Mouse (Mus musculus) limb, embryonic 10.5 days (tissue): Measurements from ENCODE around the gene Cpm. TPM values are rescaled to one million over a fixed set of nuclear protein-coding genes. Genes with fewer than 3 reads are reported as not detected.
A peak's percentile ranks its signal among the peaks of the same experiment; 100 is the strongest.

Experiments
- DNase-seq: peaks from one replicate; pipeline ENCODE4 v3.0.0-alpha.2; 2017; ENCODE audit warnings: low spot score
- H3K27ac ChIP-seq: fragments of 300-500 bp; sonication (generic); 2 replicates; pipeline ENCODE4 v1.5.1; 2016; ENCODE audit warnings: mild to moderate bottlenecking
- H3K27me3 ChIP-seq: fragments of 300-500 bp; sonication (generic); 2 replicates; pipeline ENCODE4 v1.6.1; 2016; ENCODE audit warnings: low read depth, mild to moderate bottlenecking; ENCODE audit not compliant: poor library complexity, severe bottlenecking
- H3K36me3 ChIP-seq: fragments of 300-500 bp; sonication (generic); 2 replicates; pipeline ENCODE4 v1.6.1; 2016; ENCODE audit warnings: mild to moderate bottlenecking, moderate library complexity
- H3K4me1 ChIP-seq: fragments of 300-500 bp; sonication (generic); 2 replicates; pipeline ENCODE4 v1.6.1; 2016
- H3K4me3 ChIP-seq: fragments of 300-500 bp; sonication (generic); 2 replicates; pipeline ENCODE4 v1.5.1; 2016; ENCODE audit warnings: mild to moderate bottlenecking, moderate library complexity
- H3K9me3 ChIP-seq: fragments of 300-500 bp; sonication (generic); replicated peaks from 2 replicates; pipeline ENCODE4 v1.6.1; 2016; ENCODE audit warnings: mild to moderate bottlenecking
- WGBS: fragments of 180-500 bp; shearing (Covaris S2); methylation state at CpG from one replicate; pipeline ENCODE4 v1.1.7; 2016; 5-methylcytosine and 5-hydroxymethylcytosine counted together
- polyA plus RNA-seq: library from polyadenylated mRNA; unstranded; fragments of >200 nt; fragmentation: Nextera tagmentation; extraction: Ambion mirVana; gene quantifications from 2 replicates; pipeline ENCODE4 v1.2.1, GENCODE M21; 2016

Gene Cpm
- polyA plus RNA-seq, 1 experiment from 2014 or later: 31.5 TPM

DNA sequence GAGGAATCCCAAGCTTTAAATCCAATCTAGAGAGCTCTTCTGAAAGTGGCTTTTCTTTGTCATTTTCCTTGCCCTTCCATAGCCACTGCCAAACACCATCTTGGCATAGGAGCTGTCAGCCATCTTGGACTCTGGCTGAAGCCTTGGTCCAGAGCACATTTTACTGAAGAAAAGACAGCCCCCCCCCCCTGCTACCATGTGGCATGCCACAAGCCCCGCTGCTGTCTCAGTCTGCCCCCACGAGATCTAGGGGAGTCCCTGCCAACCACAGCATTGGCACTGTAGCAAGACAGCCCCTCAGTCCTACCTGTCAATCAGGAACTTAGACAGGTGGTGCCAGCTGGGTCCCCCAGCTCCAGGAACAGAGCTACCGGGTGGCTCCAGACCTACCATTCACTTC, 52.2 kb downstream of the Cpm start:
- H3K9me3 ChIP-seq: no peaks in the 10 kb centered on the region
- H3K27me3 ChIP-seq: no peaks in the 10 kb centered on the region; the same call in 1 of the 2 replicates
- WGBS: 87% methylated on average over 3 of the region's 3 CpGs
- peaks cover 6% of the 10 kb centered on the region; the same call in 1 of the 2 replicates for H3K4me1 ChIP-seq
- no peak overlapping the region for H3K4me3 ChIP-seq
- no peak overlapping the region for H3K27ac ChIP-seq
- DNase-seq: no peak
- H3K36me3 ChIP-seq: peaks cover 41% of the 10 kb centered on the region

GRCm38 (mm10) chr10:117681999-117682857, 52.9 kb downstream of the Cpm start:
- Histone ChIP-seq H3K27me3 (no peaks in the 10 kb centered on the region; the same call in 1 of the 2 replicates), H3K9me3 (no peaks in the 10 kb centered on the region), H3K4me3 (no peak overlapping the region), H3K27ac (no peak overlapping the region), H3K4me1 (peaks cover 5% of the 10 kb centered on the region; the same call in 1 of the 2 replicates), H3K36me3 (peaks cover 44% of the 10 kb centered on the region)
- WGBS: 69% methylated on average over 14 of the region's 14 CpGs
- peak; percentile 63 for DNase-seq

DNA sequence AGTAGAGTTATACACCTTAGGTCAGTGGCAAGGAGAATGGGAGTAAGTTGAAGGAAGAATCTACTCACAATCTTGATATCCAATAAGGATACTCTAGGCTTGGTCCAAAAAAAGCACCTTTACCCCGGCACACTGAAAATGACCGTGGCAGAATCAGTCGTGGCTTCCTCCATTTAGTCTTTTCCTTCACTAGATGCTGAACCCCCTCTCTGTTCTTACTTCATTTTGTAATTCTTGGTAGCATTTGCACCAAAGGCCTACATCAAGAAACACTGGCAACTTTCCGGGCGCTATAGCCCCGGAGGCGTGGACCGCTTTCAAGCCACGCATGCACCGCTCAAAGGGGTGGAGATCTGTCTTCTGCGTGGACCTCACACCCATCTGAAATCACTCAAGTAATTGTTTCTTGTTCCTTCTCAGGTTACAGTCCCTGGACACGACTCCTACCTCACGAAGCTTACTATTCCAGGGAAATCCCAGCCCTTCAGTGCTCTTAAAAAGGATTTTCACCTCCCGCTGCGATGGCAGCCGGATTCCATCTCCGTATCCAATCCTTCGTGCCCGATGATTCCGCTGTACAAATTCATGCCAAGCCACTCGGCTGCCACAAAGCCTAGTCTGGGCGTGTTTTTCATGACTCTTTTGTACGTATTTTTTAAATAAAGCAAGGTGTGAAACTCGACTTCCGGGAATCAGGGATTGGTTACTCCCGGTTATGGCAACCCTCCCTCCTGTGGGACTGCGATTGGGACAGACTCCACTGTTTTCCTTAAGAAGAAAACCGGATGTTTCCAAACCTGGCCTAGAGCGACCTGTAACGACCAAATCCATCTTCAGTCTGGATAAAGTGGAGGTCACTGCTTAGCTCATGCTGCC, 53.8 kb downstream of the Cpm start:
- Histone ChIP-seq H3K36me3 (peaks cover 51% of the 10 kb centered on the region), H3K27ac (no peak overlapping the region), H3K4me3 (no peak overlapping the region), H3K4me1 (peaks cover 5% of the 10 kb centered on the region; the same call in 1 of the 2 replicates), H3K27me3 (no peaks in the 10 kb centered on the region), H3K9me3 (no peaks in the 10 kb centered on the region)
- DNase-seq: no peak
- 81% methylated on average over 30 of the region's 30 CpGs for WGBS

GRCm38 (mm10) chr10:117683734-117684037, 54.4 kb downstream of the Cpm start:
- DNase-seq: no peak
- WGBS: 92% methylated on average over 9 of the region's 9 CpGs
- no peaks in the 10 kb centered on the region for H3K27me3 ChIP-seq
- H3K4me1 ChIP-seq: peaks cover 5% of the 10 kb centered on the region; the same call in 1 of the 2 replicates
- H3K4me3 ChIP-seq: no peak overlapping the region
- H3K9me3 ChIP-seq: no peaks in the 10 kb centered on the region
- H3K27ac ChIP-seq: no peak overlapping the region
- H3K36me3 ChIP-seq: peaks cover 57% of the 10 kb centered on the region

DNA sequence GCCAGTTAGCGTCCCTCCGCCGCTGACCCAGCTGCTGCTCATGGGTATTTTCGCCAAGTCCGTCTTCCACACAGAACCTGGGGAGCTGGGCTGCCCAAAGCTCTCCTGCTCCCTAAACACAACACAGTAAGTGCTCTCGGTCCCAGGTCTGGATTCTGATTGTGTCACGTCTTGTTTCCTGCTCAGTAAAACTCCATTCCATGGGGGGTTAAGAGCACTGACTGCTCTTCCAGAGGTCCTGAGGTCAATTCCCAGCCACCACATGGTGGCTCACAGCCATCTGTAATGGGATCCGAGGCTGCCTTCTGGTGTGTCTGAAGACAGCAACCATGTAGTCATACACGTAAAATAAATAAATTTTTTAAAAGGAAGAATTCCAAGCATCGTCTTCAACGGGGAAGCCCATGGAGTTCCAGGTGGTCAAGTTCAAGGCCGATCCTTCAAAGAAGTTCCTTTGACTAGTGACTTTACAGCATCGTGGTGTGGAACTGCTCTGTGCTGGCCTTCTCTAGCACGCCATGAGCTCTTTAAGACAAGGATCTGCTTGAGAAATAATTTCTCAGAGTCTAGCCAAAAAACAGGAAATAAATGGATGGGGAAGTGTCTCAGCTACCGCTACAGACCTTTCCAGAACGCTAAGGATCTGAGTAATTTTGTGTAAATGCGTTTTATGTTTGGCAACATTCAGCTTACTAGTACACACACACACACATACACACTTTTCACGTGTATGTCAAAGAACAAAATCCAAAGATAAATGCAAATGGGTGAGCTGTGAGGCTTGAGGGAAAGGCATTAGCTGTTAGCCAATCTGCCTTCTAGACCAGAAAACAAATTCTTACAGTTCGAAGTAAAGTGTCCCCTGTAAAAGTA, 55.2 kb downstream of the Cpm start:
- Histone ChIP-seq H3K27me3 (no peaks in the 10 kb centered on the region), H3K4me3 (no peak overlapping the region), H3K4me1 (peaks cover 5% of the 10 kb centered on the region; the same call in 1 of the 2 replicates), H3K9me3 (no peaks in the 10 kb centered on the region), H3K36me3 (peaks cover 65% of the 10 kb centered on the region), H3K27ac (no peak overlapping the region)
- 91% methylated on average over 19 of the region's 19 CpGs for WGBS
- no peak for DNase-seq

DNA sequence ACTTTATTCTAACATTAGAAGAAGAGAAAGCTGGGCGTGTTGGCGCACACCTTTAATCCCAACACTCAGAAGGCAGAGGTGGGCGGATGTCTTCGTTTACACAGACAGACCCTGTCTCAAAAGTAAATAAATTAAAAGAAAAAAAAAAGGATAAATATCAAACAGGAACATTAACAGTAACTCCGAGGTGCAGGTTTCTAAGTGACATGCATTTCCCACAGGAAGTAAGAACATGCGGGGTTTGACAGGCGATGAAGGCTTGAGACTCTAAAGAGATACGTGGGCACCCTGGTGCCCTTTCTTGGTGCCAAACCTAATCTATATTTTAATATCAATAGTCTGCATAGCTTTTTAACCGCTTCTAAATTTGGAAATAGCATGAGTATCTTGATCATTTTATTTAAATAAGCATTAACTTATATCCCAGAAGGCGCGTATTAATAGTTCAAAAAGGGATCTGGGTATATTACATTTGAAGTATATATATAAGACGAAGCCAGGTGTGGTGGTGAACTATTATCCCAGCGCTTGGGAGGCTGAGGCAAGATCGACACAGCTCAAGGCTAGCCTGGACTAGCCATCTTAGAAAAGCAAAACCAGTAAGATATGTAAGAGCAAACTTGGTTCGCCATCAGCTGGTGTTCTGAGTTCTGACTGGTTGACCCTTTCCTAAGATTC, 56.0 kb downstream of the Cpm start:
- Histone ChIP-seq H3K4me3 (no peak overlapping the region), H3K27ac (no peak overlapping the region), H3K36me3 (peaks cover 69% of the 10 kb centered on the region), H3K27me3 (no peaks in the 10 kb centered on the region), H3K4me1 (peaks cover 5% of the 10 kb centered on the region; the same call in 1 of the 2 replicates), H3K9me3 (no peaks in the 10 kb centered on the region)
- WGBS: 93% methylated on average over 15 of the region's 15 CpGs
- no peak for DNase-seq

- H3K36me3 ChIP-seq: peaks cover 71% of the 10 kb centered on the region
- no peak overlapping the region for H3K27ac ChIP-seq
- peaks cover 5% of the 10 kb centered on the region; the same call in 1 of the 2 replicates for H3K4me1 ChIP-seq
- no peaks in the 10 kb centered on the region for H3K27me3 ChIP-seq
- H3K9me3 ChIP-seq: no peaks in the 10 kb centered on the region
- H3K4me3 ChIP-seq: no peak overlapping the region
- 92% methylated on average over 13 of the region's 13 CpGs for WGBS
- no peak for DNase-seq
Measured at GRCm38 (mm10) chr10:117685849-117686591, 56.7 kb downstream of the Cpm start.

DNA sequence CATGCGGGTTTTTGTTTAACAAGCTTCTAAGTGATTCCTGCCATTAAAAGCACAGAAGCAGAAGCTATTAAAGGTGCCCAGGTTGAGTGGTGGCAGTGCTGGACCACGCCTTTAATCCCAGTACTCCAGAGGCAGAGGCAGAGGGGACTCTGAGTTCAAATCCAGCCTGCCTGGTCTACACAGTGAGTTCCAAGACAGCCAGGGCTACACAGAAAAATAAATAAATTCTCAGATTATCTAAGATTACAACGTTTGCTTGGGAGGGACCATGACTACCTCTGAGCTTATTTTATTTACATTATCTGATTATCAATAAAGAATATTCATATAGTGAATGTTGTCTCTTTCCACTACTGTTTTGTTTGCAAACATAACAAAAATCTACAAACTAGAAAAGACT, 57.7 kb downstream of the Cpm start:
- Histone ChIP-seq H3K4me1 (peaks cover 5% of the 10 kb centered on the region; the same call in 1 of the 2 replicates), H3K4me3 (no peak overlapping the region), H3K27me3 (no peaks in the 10 kb centered on the region), H3K36me3 (peaks cover 73% of the 10 kb centered on the region), H3K9me3 (no peaks in the 10 kb centered on the region), H3K27ac (no peak overlapping the region)
- whole genome bisulfite sequencing: 84% methylated on average over 3 of the region's 3 CpGs
- no peak for DNase-seq

DNA sequence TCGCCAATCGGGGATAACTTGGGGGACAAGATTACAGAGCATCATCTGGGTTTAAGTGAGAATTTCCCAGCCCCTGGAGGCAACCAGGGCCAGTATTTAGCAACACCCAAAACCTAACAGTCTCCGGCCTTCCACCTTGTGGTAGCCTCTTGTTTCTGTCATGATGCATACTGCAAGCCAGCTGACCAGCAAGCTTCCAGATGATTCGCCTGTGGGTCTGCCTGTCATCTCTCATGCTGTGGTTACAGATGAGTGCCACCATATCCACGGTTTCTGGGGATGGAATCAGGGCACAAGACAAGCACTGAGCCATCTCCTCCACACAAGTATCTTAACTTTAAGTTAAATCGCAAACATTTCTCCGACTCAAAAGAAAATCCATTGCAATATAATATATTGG, 58.3 kb downstream of the Cpm start:
- H3K9me3 ChIP-seq: no peaks in the 10 kb centered on the region
- H3K4me3 ChIP-seq: no peak overlapping the region
- WGBS: 87% methylated on average over 7 of the region's 7 CpGs
- no peaks in the 10 kb centered on the region for H3K27me3 ChIP-seq
- H3K36me3 ChIP-seq: peaks cover 77% of the 10 kb centered on the region
- peaks cover 5% of the 10 kb centered on the region; the same call in 1 of the 2 replicates for H3K4me1 ChIP-seq
- H3K27ac ChIP-seq: no peak overlapping the region
- no peak for DNase-seq

- Histone ChIP-seq H3K4me3 (no peak overlapping the region), H3K36me3 (peaks cover 75% of the 10 kb centered on the region), H3K9me3 (no peaks in the 10 kb centered on the region), H3K27me3 (no peaks in the 10 kb centered on the region), H3K4me1 (no peaks in the 10 kb centered on the region), H3K27ac (no peak overlapping the region)
- WGBS: 89% methylated on average over 13 of the region's 13 CpGs
- no peak for DNase-seq
Measured at GRCm38 (mm10) chr10:117688204-117689151, 59.2 kb downstream of the Cpm start.
